Mouse (Mus musculus) embryo, embryonic 10.5 days (tissue): ENCODE data around the gene Rhbg.
A peak's percentile ranks its signal among the peaks of the same experiment; 100 is the strongest.

Experiments used
- DNase-seq: peaks from one replicate; pipeline ENCODE4 v3.0.0-alpha.2; 2015; ENCODE audit warnings: low spot score

Gene Rhbg

GRCm38 (mm10) chr3:88227976-88228375, 26.5 kb downstream of the Rhbg start:
- no peak for DNase-seq

DNA sequence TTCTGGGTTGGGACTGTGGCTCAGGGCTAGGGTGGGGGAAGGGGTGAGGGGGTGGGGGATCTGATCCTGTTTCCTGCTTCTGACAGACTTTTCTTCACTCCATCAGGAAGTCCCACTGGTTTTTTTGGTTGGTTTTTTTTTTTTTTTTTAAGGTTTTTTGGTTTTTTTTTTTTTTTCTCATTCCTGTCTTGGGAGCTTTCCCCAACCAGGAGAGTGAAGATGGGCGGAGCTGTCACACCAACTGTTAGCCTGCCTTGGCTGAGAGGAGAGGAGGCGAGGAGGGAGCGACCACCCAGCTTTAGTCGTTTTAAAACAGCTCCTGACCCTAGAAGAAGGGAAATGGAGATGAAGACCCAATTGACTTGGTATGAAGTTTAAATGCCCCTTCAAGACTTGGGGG, 27.2 kb downstream of the Rhbg start:
- DNase-seq, result no peak

GRCm38 (mm10) chr3:88226101-88226845, 28.2 kb downstream of the Rhbg start:
- no peak for DNase-seq

GRCm38 (mm10) chr3:88224929-88225328, 29.6 kb downstream of the Rhbg start:
- no peak for DNase-seq

DNA sequence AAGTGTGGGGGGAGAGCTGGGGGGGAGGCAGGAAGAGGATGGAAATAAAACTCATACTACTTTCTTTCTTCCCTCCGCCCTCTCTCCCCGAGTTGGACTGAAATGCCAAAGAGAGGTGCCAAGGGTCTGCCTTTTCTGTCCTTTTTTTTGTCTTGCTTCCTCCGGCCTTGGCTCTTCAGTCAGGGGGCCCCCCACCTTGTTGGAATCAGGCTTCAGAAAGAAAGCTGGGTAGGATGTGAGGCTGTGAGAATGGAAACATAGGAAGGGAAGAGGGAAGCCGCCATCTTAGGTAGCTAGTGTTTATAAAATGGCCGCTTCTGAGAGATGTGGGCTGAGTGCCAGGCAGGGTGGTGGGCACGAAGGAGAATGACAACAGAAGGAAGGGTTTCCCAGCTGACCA, 32.1 kb downstream of the Rhbg start:
- no peak for DNase-seq

GRCm38 (mm10) chr3:88221519-88222390, 32.8 kb downstream of the Rhbg start:
- DNase-seq, result no peak

GRCm38 (mm10) chr3:88220842-88221241, 33.7 kb downstream of the Rhbg start:
- DNase-seq, result peak; percentile 89

- no peak for DNase-seq
Measured at GRCm38 (mm10) chr3:88219940-88220339, 34.6 kb downstream of the Rhbg start.

- no peak for DNase-seq
Measured at GRCm38 (mm10) chr3:88217679-88218078, 36.8 kb downstream of the Rhbg start.

GRCm38 (mm10) chr3:88216534-88217326, 37.8 kb downstream of the Rhbg start:
- no peak for DNase-seq

DNA sequence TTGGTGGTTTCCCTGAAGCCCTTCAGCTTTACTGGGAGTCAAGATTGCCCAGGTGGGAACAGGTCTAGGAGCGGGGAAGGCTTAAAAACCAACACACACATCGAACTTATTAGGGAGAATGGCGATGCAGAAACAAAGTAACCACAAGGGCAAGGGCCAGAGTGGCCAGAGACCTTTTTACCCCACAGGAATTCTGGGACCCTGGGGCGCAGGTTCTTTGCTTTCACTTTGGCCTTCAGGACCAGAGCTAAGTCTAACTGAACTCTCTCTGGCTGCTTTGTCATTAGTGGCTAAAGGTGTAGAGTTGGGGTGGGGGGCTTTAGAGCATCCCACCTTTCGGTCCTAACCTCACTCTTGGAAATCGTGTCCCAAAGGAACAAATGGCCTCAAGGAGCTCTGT, 38.4 kb downstream of the Rhbg start:
- DNase-seq, result no peak

GRCm38 (mm10) chr3:88215553-88216004, 38.9 kb downstream of the Rhbg start:
- DNase-seq, result peak; percentile 36

DNA sequence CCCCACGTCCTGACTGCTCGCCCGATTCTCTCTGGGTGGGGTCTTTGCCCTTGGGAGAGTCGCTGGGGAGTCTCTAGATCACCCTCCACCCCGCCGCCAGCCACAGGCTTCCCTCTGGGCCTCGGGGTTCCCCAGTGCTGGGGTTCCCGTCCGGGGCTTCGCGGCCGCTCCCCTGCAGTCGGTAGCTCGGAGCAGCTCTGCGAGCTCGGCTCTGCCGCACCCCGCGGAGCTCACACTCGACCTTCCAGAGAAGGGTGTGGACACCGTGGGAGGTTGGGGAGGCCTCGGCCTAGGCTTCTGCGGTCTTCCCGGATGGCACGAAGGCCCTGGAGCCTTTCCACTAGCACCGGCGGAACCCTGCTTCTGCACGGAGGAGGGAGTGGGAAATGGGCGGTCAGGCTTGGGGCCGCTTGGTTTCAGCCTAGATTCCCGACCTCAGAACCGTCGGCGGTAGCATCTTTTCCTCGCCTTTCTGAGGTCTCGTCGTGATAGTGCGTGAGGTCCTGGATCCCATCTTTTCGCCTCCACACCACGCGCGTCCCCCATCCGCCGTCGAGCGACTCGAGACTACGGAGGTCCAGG, 39.4 kb downstream of the Rhbg start:
- peak; percentile 23 for DNase-seq

GRCm38 (mm10) chr3:88214197-88214938, 40.1 kb downstream of the Rhbg start:
- DNase-seq, result peak; percentile 59

DNA sequence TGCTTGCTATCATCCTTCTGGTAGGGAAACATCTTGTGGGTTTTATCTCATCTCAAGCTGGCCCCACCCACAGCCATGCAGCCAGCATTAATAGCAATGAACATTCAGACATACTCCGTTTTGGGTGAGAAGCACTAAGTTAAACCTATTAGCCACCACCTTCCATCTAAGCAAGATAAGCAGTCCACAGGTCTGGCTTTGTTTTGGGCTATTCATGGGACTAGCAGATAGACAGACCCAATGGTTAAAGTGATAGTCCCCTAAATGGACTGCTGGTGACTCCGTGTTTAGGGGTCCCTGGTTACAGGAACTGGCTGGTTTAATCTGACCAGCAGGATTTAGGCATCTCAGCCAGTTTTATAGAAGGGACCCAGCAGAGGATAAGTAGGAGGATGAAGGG, 41.5 kb downstream of the Rhbg start:
- DNase-seq, result no peak

GRCm38 (mm10) chr3:88212356-88212755, 42.2 kb downstream of the Rhbg start:
- DNase-seq, result no peak

DNA sequence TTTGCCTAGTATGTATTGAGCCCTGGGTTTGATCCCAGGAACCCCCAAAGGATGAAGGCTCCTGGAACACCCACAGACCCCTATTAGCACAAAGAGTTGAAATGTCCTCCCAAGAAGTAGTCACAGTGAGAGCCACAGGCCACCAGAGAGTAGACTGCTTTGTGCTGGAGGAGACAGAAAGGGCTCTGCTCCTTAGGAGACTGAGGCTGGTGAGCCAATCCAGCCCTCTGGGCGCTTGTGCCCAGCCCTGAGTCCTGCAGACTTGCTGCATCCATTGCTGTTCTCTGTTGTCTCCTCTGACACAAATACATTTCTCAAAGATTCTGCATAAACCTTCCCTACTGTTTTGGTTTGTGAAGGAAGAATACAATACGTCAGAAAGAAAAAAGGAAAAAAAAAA, 43.6 kb downstream of the Rhbg start:
- DNase-seq, result no peak

GRCm38 (mm10) chr3:88210121-88210520, 44.4 kb downstream of the Rhbg start:
- no peak for DNase-seq

DNA sequence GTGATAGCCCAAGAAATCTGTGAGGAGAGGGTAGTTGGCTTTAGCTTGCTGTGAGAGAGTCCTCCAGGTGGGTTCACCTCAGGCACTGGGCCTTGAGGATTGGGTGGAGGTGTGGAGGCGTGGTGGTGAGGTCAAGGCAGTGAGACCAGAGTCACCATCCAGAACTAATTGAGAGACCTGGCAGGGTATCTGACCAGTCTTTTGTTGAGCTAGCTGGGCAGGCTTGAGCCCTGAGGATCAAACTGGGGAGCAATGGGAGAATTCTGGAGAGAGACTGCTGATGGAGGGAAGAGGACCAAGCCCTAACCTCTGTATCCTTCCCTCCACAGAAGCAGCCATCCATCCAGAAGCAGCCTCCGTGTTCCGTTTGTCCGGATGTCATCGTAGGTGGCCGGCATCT, 45.2 kb downstream of the Rhbg start:
- no peak for DNase-seq

- no peak for DNase-seq
Measured at GRCm38 (mm10) chr3:88208226-88208720, 46.2 kb downstream of the Rhbg start.

GRCm38 (mm10) chr3:88207451-88208100, 46.9 kb downstream of the Rhbg start:
- peak; percentile 28 for DNase-seq
